Mouse (Mus musculus) kidney, adult 2 months (tissue): ENCODE data around the gene Golga1. TPM values are rescaled to one million over a fixed set of nuclear protein-coding genes. Genes with fewer than 3 reads are reported as not detected.
A peak's percentile ranks its signal among the peaks of the same experiment; 100 is the strongest.

Experiments
- DNase-seq: peaks from one replicate; pipeline ENCODE4 v3.0.0; 2021
- H3K27ac ChIP-seq: fragments of 200-500 bp; 2 replicates; pipeline ENCODE4 v1.5.1; 2012; ENCODE audit warnings: low read depth, low read length, control low read depth, inconsistent platforms; ENCODE audit not compliant: insufficient read depth
- H3K27me3 ChIP-seq: fragments of 200-500 bp; replicated peaks from 2 replicates; pipeline ENCODE4 v1.6.1; 2012; ENCODE audit warnings: mild to moderate bottlenecking, moderate library complexity, low read length, inconsistent platforms; ENCODE audit not compliant: control insufficient read depth, insufficient read depth
- H3K36me3 ChIP-seq: fragments of 200-500 bp; 2 replicates; pipeline ENCODE4 v1.6.1; 2012; ENCODE audit warnings: mild to moderate bottlenecking, moderate library complexity, low read length, inconsistent platforms; ENCODE audit not compliant: control insufficient read depth, insufficient read depth
- H3K4me1 ChIP-seq: fragments of 200-500 bp; 2 replicates; pipeline ENCODE4 v1.6.1; 2011; ENCODE audit warnings: low read length; ENCODE audit not compliant: control insufficient read depth, insufficient read depth
- H3K4me3 ChIP-seq: fragments of 200-500 bp; 2 replicates; pipeline ENCODE4 v1.5.1; 2011; ENCODE audit warnings: mild to moderate bottlenecking, low read depth, low read length, control low read depth; ENCODE audit not compliant: insufficient read depth
- CTCF ChIP-seq: fragments of 200-500 bp; conservative IDR thresholded peaks from 2 replicates; pipeline ENCODE4 v1.5.1; 2011; ENCODE audit warnings: low read depth, mild to moderate bottlenecking, control low read depth, low read length, moderate library complexity, mixed read lengths; ENCODE audit not compliant: insufficient read depth, insufficient read length
- POLR2A ChIP-seq: fragments of 200-500 bp; IDR thresholded peaks from one replicate; pipeline ENCODE4 v1.6.1; 2011; ENCODE audit warnings: low read depth, low read length, control low read depth
- WGBS: fragments of 180-500 bp; shearing (Covaris S2); methylation state at CpG from one replicate; pipeline ENCODE4 v1.1.7; 2018; 5-methylcytosine and 5-hydroxymethylcytosine counted together
- polyA plus RNA-seq: library from polyadenylated mRNA; depleted of rRNA; stranded (reverse); fragments of >200 nt; gene quantifications from 2 replicates; pipeline ENCODE4 v1.2.3, GENCODE M21; 2012

Golga1 gene
- polyA plus RNA-seq, 1 experiment, result 10.5 TPM

DNA sequence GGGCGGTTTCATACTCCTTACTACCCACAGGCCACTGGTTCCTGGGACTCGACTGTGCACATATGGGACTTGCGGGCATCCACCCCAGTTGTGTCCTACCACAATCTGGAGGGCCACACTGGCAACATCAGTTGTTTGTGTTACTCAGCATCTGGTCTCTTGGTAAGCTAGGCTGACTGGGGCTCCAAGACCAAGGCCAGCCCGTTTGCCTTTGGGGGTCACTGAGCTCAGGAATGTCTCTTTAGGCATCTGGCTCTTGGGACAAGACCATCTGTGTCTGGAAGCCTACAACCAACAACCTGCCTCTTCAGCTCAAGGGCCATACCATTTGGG is 64.8 kb downstream of the Golga1 start:
- TF ChIP-seq POLR2A (no peak), CTCF (no peak)
- Histone ChIP-seq H3K27ac (no peak overlapping the region), H3K36me3 (no peaks in the 10 kb centered on the region; the same call in 1 of the 2 replicates), H3K4me3 (no peak overlapping the region), H3K4me1 (peaks cover 9% of the 10 kb centered on the region), H3K27me3 (no peaks in the 10 kb centered on the region)
- no peak for DNase-seq
- WGBS, result 69% methylated on average over 4 of the region's 4 CpGs

DNA sequence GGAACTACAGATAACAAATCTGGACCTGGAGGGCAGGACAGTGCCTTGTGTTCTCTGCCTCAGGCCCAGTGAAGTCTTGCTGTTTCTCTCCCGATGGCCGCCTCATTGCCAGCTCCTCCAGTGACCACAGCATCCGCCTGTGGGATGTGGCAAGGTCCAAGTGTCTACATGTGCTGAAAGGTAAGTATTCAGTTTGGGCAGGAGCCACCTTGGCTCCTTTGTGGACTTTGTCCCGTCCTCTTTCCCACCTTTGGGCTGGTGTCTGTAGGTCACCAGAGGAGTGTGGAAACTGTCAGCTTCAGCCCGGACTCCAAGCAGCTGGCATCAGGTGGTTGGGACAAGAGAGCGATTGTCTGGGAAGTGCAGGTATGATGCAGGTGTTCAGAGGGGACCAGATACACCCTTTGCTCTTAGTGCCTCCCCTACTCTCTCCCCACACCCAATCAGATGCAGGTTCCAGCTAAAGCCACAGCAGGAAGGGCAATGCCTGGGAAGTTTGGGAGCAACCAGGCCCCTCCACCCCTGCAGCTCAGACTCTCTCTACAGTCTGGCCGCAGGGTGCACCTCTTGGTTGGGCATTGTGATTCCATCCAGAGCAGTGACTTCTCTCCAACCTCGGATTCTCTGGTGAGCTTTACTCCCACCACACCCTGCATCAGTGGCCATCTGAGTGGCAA is 65.3 kb downstream of the Golga1 start:
- H3K4me3 ChIP-seq, result no peak overlapping the region
- whole genome bisulfite sequencing, result 50% methylated on average over 8 of the region's 8 CpGs
- no peak overlapping the region for H3K27ac ChIP-seq
- DNase-seq, result peak; percentile 76
- no peaks in the 10 kb centered on the region for H3K27me3 ChIP-seq
- H3K4me1 ChIP-seq, result peaks cover 9% of the 10 kb centered on the region
- no peaks in the 10 kb centered on the region; the same call in 1 of the 2 replicates for H3K36me3 ChIP-seq
- no peak for TF ChIP-seq POLR2A
- TF ChIP-seq CTCF, result no peak

DNA sequence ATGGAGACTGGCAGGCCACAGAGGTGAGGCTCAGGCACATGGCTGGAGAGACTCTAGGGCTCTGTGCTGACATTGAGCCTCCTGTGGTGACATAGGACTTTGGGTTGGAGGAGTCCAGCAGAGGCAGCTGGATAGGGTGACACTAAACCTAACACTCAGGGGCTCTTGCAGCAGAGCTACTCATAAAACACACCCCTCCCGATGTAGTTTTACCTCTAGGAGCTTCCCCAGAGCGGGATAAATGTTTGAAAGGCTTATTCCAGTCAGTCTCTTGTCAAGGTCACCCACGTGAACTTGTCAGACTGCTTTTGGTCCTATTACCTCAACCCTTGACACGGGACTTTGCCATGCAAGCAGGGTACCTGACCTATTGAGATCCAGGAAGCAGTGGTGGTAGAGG is 66.0 kb downstream of the Golga1 start:
- TF ChIP-seq POLR2A (no peak), CTCF (no peak)
- no peaks in the 10 kb centered on the region; the same call in 1 of the 2 replicates for H3K36me3 ChIP-seq
- no peak overlapping the region for H3K27ac ChIP-seq
- 33% methylated on average over 4 of the region's 4 CpGs for WGBS
- peaks cover 7% of the 10 kb centered on the region for H3K4me1 ChIP-seq
- no peaks in the 10 kb centered on the region for H3K27me3 ChIP-seq
- H3K4me3 ChIP-seq, result no peak overlapping the region
- DNase-seq, result no peak

DNA sequence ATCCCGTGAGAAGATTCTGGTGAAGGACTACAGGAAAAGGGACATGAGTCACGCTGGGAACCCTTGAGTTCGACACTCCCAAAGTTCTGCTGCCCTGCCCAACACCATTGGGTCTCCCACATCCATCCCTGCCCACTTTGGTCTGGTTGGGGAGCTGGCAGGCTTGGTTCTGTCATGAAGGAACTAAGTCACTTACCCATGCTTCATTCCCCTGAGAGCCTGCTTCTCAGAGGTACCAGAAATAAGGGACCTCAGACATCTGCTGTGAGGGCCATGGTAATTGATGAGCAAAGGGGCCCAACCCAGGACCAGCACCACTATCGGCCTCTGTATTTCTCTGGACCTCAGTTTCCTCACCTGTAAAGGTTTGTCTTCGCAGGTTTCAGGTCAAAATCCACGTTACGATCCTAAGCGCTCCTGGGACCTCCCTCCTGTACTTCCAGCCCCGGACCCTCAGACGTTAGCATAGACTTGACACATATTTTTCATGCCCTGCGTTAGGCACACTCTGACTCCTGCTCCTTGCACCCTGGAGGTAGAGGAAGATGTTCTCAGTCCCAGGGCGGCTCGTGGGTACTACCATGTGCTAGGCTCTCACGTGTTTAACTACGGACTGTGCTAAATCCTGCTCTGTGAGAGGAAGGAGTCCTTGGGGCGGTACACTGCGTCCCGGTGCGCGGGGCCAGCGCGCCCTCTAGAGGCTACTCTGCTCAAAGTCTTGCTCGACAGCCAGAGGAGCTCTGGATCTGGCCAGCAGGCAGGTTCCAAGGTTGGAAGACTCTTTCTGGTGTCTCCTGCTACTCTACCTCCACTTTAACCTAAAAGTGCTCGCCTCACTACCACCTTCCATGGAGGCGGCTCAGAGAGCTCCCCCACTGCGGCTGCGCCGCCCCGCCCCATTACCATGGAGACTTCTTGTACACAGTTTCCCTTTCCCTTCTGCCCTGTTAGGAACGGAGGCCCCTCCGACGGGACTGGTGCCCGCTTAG is 67.7 kb downstream of the Golga1 start, which contains the start of gene Wdr38:
Gene Wdr38 (plus strand): TSS at position 91 of the 989 bp plus-strand sequence.
- WGBS, result 13% methylated on average over 33 of the region's 33 CpGs
- DNase-seq, result peak; percentile 92
- Histone ChIP-seq H3K27me3 (no peaks in the 10 kb centered on the region), H3K27ac (peak within 1 kb of the TSS; percentile 33; the same call in 1 of the 2 replicates), H3K4me3 (peak within 1 kb of the TSS; percentile 55), H3K36me3 (no peaks in the 10 kb centered on the region; the same call in 1 of the 2 replicates), H3K4me1 (no peaks in the 10 kb centered on the region)
- TF ChIP-seq CTCF (peak; percentile 95), POLR2A (no peak)

DNA sequence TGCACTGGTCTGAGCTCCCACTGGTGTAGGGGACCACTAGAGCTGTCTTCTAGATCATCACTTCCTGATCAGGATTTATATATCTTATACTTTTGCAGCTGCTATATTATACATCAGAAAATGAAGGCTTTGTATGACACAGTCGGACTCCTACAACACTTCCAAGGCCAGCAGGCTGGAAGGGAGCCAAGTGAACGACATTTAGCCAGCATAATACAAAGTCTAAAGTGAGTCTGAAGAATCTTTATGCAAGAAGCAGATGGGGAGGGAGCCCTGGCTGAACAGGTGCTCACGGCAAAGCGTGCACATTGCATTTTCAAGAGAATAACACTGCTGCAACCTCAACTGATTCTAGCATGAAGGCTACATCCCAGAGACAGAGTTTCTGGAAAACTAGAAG is 72.9 kb downstream of the Golga1 start:
- no peak overlapping the region for H3K4me3 ChIP-seq
- TF ChIP-seq CTCF (no peak), POLR2A (no peak)
- H3K4me1 ChIP-seq, result no peaks in the 10 kb centered on the region
- peak; percentile 53 for DNase-seq
- H3K27ac ChIP-seq, result no peak overlapping the region
- no peaks in the 10 kb centered on the region for H3K36me3 ChIP-seq
- H3K27me3 ChIP-seq, result no peaks in the 10 kb centered on the region
- WGBS, result 31% methylated on average over 4 of the region's 4 CpGs

DNA sequence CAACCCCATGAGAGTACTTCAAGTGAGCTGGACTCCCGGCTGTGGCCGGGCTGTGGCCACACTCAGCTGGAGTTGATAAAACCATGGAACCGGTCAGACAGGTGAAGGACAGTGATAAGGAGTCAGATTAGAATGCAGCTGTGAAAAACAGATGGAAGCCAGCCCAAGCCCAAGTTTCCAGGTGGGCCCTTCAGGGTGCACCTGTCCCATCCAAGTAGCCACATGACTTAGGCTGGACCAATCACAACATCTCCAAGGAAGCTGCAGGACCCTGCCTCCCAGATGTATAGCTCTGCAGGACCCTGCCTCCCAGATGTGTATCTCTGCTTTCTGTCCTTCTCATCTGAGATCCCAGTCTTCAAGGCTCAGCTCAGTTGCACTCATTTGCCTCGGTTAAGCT is 73.3 kb downstream of the Golga1 start:
- DNase-seq, result no peak
- H3K27ac ChIP-seq, result no peak overlapping the region
- H3K36me3 ChIP-seq, result no peaks in the 10 kb centered on the region
- no peak overlapping the region for H3K4me3 ChIP-seq
- no peaks in the 10 kb centered on the region for H3K27me3 ChIP-seq
- no peaks in the 10 kb centered on the region for H3K4me1 ChIP-seq
- TF ChIP-seq CTCF (no peak), POLR2A (no peak)
- WGBS, result 72% methylated on average over 4 of the region's 4 CpGs

DNA sequence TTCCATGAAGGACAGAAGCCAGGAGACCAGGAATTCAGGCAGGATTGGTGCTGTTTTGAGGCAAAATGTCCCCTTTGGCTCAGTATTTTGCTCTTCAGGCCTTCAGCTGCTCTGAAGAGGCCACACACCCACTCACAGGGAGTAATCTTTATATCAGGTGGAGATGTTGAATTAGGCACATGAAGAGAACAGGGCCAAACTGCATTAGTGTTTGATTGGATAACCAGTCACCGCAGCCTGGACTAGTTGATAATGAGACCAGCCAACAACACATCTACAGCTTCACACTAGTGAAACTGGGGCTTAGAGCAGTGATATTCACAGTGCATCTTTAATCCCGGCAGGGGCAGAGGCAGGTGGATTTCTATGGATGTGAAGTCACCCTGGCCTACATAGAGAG is 76.4 kb downstream of the Golga1 start:
- WGBS, result 94% methylated on average over 2 of the region's 2 CpGs
- H3K36me3 ChIP-seq, result no peaks in the 10 kb centered on the region
- no peak overlapping the region for H3K4me3 ChIP-seq
- H3K27ac ChIP-seq, result no peak overlapping the region
- DNase-seq, result no peak
- TF ChIP-seq POLR2A (no peak), CTCF (no peak)
- H3K27me3 ChIP-seq, result no peaks in the 10 kb centered on the region
- H3K4me1 ChIP-seq, result no peaks in the 10 kb centered on the region
